Mouse (Mus musculus) heart, adult 2 months (tissue): ENCODE data around the gene Dnajc7. TPM values are rescaled to one million over a fixed set of nuclear protein-coding genes. Genes with fewer than 3 reads are reported as not detected.

Source experiments
- DNase-seq, 2 experiments: peaks; one replicate each; pipeline ENCODE4 v3.0.0; 2021
- H3K27ac ChIP-seq: fragments of 200-600 bp; 2 replicates; pipeline ENCODE4 v1.8.1; 2022
- H3K27me3 ChIP-seq: fragments of 200-500 bp; 2 replicates; pipeline ENCODE4 v1.6.1; 2012; ENCODE audit warnings: mild to moderate bottlenecking, low read length, inconsistent platforms, mixed read lengths; ENCODE audit not compliant: control insufficient read depth, insufficient read depth
- H3K36me3 ChIP-seq: fragments of 200-500 bp; 2 replicates; pipeline ENCODE4 v1.6.1; 2012; ENCODE audit warnings: low read length, inconsistent platforms; ENCODE audit not compliant: control insufficient read depth, insufficient read depth
- H3K4me1 ChIP-seq: fragments of 200-500 bp; 2 replicates; pipeline ENCODE4 v1.6.1; 2011; ENCODE audit warnings: low read length; ENCODE audit not compliant: control insufficient read depth, insufficient read depth
- H3K4me3 ChIP-seq: fragments of 200-600 bp; 2 replicates; pipeline ENCODE4 v1.8.1; 2022
- H3K79me2 ChIP-seq: fragments of 200-500 bp; replicated peaks from 2 replicates; pipeline ENCODE4 v1.6.1; 2012; ENCODE audit warnings: mild to moderate bottlenecking, inconsistent platforms, low read length, moderate library complexity, mixed read lengths; ENCODE audit not compliant: control insufficient read depth, insufficient read depth
- H3K9ac ChIP-seq: fragments of 200-500 bp; 2 replicates; pipeline ENCODE4 v1.6.1; 2012; ENCODE audit warnings: low read depth, mild to moderate bottlenecking, control low read depth, inconsistent platforms, low read length, mixed read lengths
- CTCF ChIP-seq: fragments of 200-600 bp; IDR thresholded peaks from 2 replicates; pipeline ENCODE4 v1.8.1; 2022; ENCODE audit warnings: antibody characterized with exemption, mild to moderate bottlenecking, moderate library complexity
- EP300 ChIP-seq: fragments of 200-500 bp; IDR thresholded peaks from 2 replicates; pipeline ENCODE4 v1.6.1; 2011; ENCODE audit warnings: low read depth, low read length, control low read depth; ENCODE audit not compliant: insufficient read depth
- POLR2A ChIP-seq: fragments of 200-500 bp; IDR thresholded peaks from 2 replicates; pipeline ENCODE4 v1.6.1; 2011; ENCODE audit warnings: mild to moderate bottlenecking, low read depth, low read length, control low read depth; ENCODE audit not compliant: insufficient read depth
- WGBS: fragments of 180-500 bp; shearing (Covaris S2); methylation state at CpG from one replicate; pipeline ENCODE4 v1.1.7; 2018; 5-methylcytosine and 5-hydroxymethylcytosine counted together
- intact Hi-C: fragments of 180-260 bp; cut with DNase I; formaldehyde crosslinking; loops from one replicate; pipeline ENCODE4 v1.15.1; 2025
- polyA plus RNA-seq: library from polyadenylated mRNA; depleted of rRNA; stranded (reverse); fragments of >200 nt; gene quantifications from 2 replicates; pipeline ENCODE4 v1.2.3, GENCODE M21; 2012
- total RNA-seq, 2 experiments: library from RNA; stranded (reverse); gene quantifications; 2 replicates each; pipeline ENCODE4 v1.2.3; 2021

The Dnajc7 gene
- total and polyA plus RNA-seq, 3 experiments, result 46.1 to 121 (median 107) TPM

DNA sequence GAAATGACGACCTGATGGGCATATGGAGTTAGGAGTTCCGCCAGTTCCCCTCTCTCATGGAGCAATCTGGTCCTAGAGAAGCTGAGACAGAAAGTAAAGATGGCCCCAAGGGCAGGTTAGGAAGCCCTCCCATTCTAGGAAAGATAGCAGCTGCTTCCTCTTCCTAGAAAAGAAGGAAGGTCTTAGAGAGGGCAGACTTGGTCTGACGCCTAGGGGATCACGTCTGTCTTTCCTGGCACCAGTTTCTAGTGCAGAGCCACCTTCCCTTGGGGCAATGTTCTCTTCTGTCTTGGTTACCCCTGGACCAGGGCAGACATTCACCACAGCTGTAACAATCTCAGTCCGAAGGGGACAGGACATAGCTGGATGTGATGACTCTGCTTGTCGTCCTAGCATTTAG, 71.8 kb downstream of the Dnajc7 start:
- Histone ChIP-seq H3K27me3 (no peaks in the 10 kb centered on the region), H3K4me1 (peaks cover 3% of the 10 kb centered on the region), H3K79me2 (no peaks in the 10 kb centered on the region), H3K4me3 (no peak overlapping the region), H3K27ac (no peak overlapping the region), H3K9ac (no peak overlapping the region), H3K36me3 (no peaks in the 10 kb centered on the region)
- TF ChIP-seq EP300 (no peak), POLR2A (no peak), CTCF (no peak)
- intact Hi-C loops, result no loop called here
- 55% methylated on average over 6 of the region's 6 CpGs for WGBS
- no peak for DNase-seq

- Histone ChIP-seq H3K27me3 (no peaks in the 10 kb centered on the region), H3K4me1 (peaks cover 3% of the 10 kb centered on the region), H3K79me2 (no peaks in the 10 kb centered on the region), H3K27ac (no peak overlapping the region), H3K9ac (no peak overlapping the region), H3K4me3 (no peak overlapping the region), H3K36me3 (no peaks in the 10 kb centered on the region)
- 71% methylated on average over 6 of the region's 6 CpGs for WGBS
- TF ChIP-seq EP300 (no peak), POLR2A (no peak), CTCF (no peak)
- intact Hi-C loops, result no loop called here
- DNase-seq, result no peak
These were observed 73.0 kb downstream of the Dnajc7 start for GRCm38 (mm10) chr11:100546955-100547354.

DNA sequence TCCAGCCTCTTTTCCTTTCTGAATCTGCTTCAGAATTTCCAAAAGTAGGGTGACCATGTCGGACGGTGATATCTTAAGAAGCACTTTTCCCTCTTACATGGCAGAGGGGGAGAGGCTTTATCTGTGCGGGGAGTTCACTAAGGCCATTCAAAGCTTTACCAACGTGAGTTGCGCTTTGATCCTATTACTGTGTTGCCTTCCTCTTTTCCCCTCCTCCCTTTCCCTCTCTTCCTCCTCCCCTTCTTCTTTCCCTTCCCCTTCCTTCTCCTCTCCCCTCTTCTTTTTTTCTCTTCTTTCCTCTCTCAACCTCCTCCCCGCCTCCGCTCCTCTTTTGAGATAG, 74.3 kb downstream of the Dnajc7 start:
- Histone ChIP-seq H3K4me1 (peaks cover 3% of the 10 kb centered on the region), H3K27me3 (no peaks in the 10 kb centered on the region), H3K9ac (peak overlapping the region; percentile 47), H3K27ac (peak overlapping the region; percentile 60; the same call in 1 of the 2 replicates), H3K36me3 (no peaks in the 10 kb centered on the region), H3K4me3 (peak overlapping the region; percentile 33), H3K79me2 (no peaks in the 10 kb centered on the region)
- DNase-seq, result no peak
- WGBS, result 28% methylated on average over 7 of the region's 7 CpGs
- TF ChIP-seq POLR2A (no peak), EP300 (no peak), CTCF (no peak)
- intact Hi-C loops, result no loop called here

GRCm38 (mm10) chr11:100544832-100545745, 74.9 kb downstream of the Dnajc7 start, which contains the start of gene Ttc25:
Gene Ttc25 (plus strand): TSS chr11:100545607.
- peaks cover 3% of the 10 kb centered on the region for H3K4me1 ChIP-seq
- no peaks in the 10 kb centered on the region for H3K36me3 ChIP-seq
- peak; percentile 62; the same call in 1 of the 2 replicates for TF ChIP-seq EP300
- TF ChIP-seq POLR2A, result peak; percentile 84
- TF ChIP-seq CTCF, result peak; percentile 36
- WGBS, result 5% methylated on average over 28 of the region's 28 CpGs
- H3K79me2 ChIP-seq, result no peaks in the 10 kb centered on the region
- no peaks in the 10 kb centered on the region for H3K27me3 ChIP-seq
- H3K4me3 ChIP-seq, result peak within 1 kb of the TSS; percentile 33
- H3K27ac ChIP-seq, result peak within 1 kb of the TSS; percentile 60
- H3K9ac ChIP-seq, result peak within 1 kb of the TSS; percentile 47
- intact Hi-C loops, result no loop called here
- DNase-seq, result peak; percentile 87 to 92

DNA sequence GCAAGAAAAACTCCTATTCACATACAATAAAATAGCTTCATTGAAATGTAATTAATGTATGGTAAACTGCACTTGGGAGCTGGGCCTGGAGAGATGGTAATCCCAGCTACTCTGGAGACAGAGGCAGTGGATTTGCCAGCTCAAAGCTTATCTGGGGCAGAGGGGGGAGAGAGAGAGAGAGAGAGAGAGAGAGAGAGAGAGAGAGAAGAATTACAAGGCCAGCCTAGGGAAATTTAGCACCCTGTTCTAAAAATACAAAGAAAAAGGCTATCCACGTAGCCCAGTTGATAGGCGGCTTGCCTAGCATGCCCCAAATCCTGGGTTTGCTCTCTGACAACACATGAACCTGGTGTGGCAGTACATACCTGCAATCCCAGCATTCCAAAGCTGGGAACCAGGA, 78.4 kb downstream of the Dnajc7 start:
- no peak overlapping the region for H3K4me3 ChIP-seq
- intact Hi-C loops, result no loop called here
- H3K27me3 ChIP-seq, result no peaks in the 10 kb centered on the region
- TF ChIP-seq EP300 (no peak), CTCF (no peak), POLR2A (no peak)
- no peak overlapping the region for H3K9ac ChIP-seq
- H3K79me2 ChIP-seq, result no peaks in the 10 kb centered on the region
- H3K4me1 ChIP-seq, result peaks cover 3% of the 10 kb centered on the region
- no peaks in the 10 kb centered on the region for H3K36me3 ChIP-seq
- no peak for DNase-seq
- H3K27ac ChIP-seq, result no peak overlapping the region
- 80% methylated on average over 2 of the region's 2 CpGs for WGBS

- Histone ChIP-seq H3K4me3 (no peak overlapping the region), H3K27me3 (no peaks in the 10 kb centered on the region), H3K4me1 (peaks cover 2% of the 10 kb centered on the region), H3K9ac (no peak overlapping the region), H3K27ac (no peak overlapping the region), H3K79me2 (no peaks in the 10 kb centered on the region), H3K36me3 (no peaks in the 10 kb centered on the region)
- no peak for TF ChIP-seq POLR2A
- TF ChIP-seq CTCF, result no peak
- no peak for TF ChIP-seq EP300
- no peak for DNase-seq
- intact Hi-C loops, result no loop called here
- WGBS, result 29% methylated on average over 6 of the region's 6 CpGs
These were observed 79.0 kb downstream of the Dnajc7 start for GRCm38 (mm10) chr11:100540966-100541365.
